Mouse (Mus musculus) brown adipose tissue, adult 24 weeks (tissue): Measurements from ENCODE around the gene Gm10100. TPM values are rescaled to one million over a fixed set of nuclear protein-coding genes. Genes with fewer than 3 reads are reported as not detected.
"Not testable (repeated sequence)": the region's sequence is repeated elsewhere in the genome, so short reads cannot be mapped to it uniquely, and the experiment has no call there.

Experiments used
- H3K27ac ChIP-seq: fragments of 200-500 bp; replicated peaks from 2 replicates; pipeline ENCODE4 v1.5.1; 2012; ENCODE audit warnings: low read depth, mild to moderate bottlenecking, low read length
- H3K4me1 ChIP-seq: fragments of 200-500 bp; 2 replicates; pipeline ENCODE4 v1.6.1; 2012; ENCODE audit warnings: low read length, mixed read lengths; ENCODE audit not compliant: control insufficient read depth, insufficient read depth, insufficient read length
- H3K4me3 ChIP-seq: fragments of 200-500 bp; 2 replicates; pipeline ENCODE4 v1.5.1; 2012; ENCODE audit warnings: low read depth, mild to moderate bottlenecking, low read length, moderate library complexity; ENCODE audit not compliant: insufficient read depth
- polyA plus RNA-seq: library from polyadenylated mRNA; stranded (reverse); fragments of >200 nt; gene quantifications from 2 replicates; pipeline ENCODE4 v1.2.4, GENCODE M21; 2012; ENCODE audit not compliant: missing spikeins, insufficient read depth, insufficient read length

Gm10100 gene
- polyA plus RNA-seq, result not detected in 2 replicates

GRCm38 (mm10) chr10:77726186-77726585, at the start of gene Gm10100:
Gm10100 (plus strand) TSS chr10:77726486.
- Histone ChIP-seq H3K27ac (no peak within 1 kb of the TSS), H3K4me3 (no peak within 1 kb of the TSS), H3K4me1 (no peaks in the 10 kb centered on the region)

DNA sequence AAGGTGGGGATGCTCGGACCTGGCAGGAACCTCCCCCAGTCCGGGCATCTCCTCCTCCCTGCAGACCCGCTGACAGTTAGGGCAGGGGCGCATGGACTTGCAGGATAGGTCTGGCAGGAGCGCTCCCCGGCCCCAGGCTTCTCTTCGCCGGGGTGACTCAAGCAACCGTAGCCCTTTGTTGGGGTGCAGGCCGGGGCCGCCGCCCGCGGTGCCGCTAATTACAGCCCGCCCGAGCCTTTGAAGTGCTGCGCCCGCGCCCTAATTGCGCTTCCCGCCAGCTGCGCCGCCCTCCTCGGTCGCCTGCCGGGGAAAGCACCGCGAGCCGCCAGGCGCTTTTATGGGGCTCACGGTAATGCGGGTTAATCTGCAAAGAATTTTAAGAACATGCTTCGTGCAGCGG, 48.7 kb upstream of the Gm10100 start:
- Histone ChIP-seq H3K4me3 (no peak overlapping the region), H3K4me1 (no peaks in the 10 kb centered on the region), H3K27ac (no peak overlapping the region)

DNA sequence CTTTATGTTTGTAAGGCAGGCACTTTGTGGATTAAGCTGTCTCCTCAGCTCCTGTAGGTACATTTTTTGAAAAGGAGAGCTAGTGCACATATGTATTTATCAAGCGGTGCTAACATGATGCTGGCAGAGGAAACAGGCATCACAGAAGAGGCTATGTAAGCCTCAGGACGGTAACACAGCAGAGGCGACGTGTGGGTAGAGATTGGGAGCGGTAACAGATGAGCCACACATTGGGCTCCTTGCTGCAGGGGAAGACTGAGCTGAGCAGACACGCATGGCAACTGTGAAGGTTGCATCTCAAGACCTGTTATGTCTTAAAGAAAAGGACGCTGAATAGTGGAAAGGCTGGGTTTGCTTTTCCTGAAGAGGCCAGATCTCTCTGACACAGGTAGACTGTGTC, 43.3 kb upstream of the Gm10100 start:
- Histone ChIP-seq H3K27ac (no peak overlapping the region), H3K4me3 (no peak overlapping the region), H3K4me1 (no peaks in the 10 kb centered on the region)

- H3K4me1 ChIP-seq, result no peaks in the 10 kb centered on the region
- no peak overlapping the region for H3K27ac ChIP-seq
- H3K4me3 ChIP-seq, result no peak overlapping the region
Observed at GRCm38 (mm10) chr10:77684181-77684580, 42.1 kb upstream of the Gm10100 start.

DNA sequence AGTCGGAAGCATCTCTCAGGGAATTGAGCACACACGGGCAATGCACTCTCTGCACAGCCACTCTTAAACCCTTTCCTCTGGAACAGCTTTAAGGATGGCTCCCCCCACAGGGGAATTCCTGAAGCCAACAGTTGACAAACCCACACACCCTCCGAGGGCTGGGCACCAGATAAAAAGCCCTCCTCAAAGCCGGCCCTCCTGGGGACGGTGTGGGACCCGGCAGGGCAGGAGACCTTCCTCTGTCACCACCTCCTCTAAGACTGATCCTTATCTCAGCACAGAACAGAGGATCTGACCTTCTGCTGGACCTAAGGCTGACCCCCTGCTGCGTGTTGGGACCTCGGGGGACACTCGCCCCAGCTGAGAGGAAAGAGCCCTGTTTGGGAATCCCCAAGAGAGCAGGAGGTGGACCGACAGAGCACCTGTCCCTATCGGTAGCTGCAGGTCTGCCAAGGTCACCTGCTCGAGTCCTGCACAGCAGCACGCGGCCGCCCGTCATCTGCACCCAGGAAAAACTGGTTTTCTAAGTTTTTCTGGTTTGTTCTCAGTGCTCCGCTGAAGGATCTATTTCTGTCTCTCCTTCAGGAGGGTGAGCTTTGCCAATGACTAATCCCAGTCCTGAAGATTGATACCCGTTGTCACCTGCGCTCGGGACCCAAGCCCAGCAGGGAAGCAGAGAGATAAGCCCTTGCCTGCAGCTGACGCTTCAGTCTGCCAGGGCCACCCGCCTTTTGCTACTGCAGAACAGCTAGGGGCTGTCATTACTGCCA, 40.2 kb upstream of the Gm10100 start, which contains the start of gene Tspear:
Gene Tspear, plus strand, starts transcription at position 675 of the 770 bp plus-strand sequence.
- H3K27ac ChIP-seq, result no peak within 1 kb of the TSS
- H3K4me3 ChIP-seq, result no peak within 1 kb of the TSS

GRCm38 (mm10) chr10:77687021-77687420, 39.3 kb upstream of the Gm10100 start:
- Histone ChIP-seq H3K4me3 (no peak overlapping the region), H3K4me1 (no peaks in the 10 kb centered on the region), H3K27ac (no peak overlapping the region)

More for the DNA sequence above, 40.2 kb upstream of the Gm10100 start, which contains the start of gene Tspear:
- H3K4me1 ChIP-seq, result no peaks in the 10 kb centered on the region

DNA sequence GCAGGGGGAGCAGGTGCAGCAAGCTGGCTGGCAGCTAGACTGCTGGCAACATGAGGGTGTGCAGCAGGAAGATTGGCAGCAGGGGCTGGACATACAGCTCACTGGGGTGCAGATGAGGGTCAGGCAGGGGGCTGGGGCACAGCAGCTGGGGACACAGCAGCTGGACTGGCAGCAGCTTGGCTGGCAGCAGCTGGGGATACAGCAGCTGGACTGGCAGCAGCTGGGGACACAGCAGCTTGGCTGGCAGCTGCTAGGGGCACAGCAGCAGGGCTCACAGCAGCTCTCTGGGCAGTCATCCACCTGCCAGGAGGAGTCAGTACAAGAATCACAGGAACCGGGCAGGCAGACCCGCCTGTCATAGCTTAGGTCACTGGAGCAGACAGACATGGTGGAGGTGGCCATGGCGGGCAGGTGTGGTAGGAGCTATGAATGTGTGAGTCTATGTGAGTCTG, 35.9 kb upstream of the Gm10100 start, which contains the start of gene Gm19402:
Gene Gm19402, minus strand, starts transcription at position 402 of the 452 bp plus-strand sequence.
- not testable (repeated sequence) for H3K27ac ChIP-seq, H3K4me1 ChIP-seq

DNA sequence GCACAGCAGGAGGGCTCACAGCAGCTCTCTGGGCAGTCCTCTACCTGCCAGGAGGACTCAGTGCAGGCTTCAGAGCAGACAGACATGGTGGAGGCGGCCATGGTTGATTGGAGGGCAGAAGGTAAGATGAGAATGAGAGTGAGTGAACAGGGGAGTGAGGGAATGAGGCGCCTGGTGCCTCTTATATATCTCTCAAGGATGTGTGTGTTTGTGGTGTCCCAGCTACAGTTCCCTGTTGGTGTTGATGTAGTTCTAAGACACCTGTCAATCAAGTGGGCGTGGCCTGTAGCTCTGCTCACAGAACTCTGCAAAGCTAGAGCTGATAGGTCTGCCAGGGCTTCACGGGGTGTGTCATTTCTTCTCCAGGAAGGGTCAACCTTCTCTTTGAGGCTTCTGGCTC, 29.2 kb upstream of the Gm10100 start, which contains the start of gene Gm9508:
Gene Gm9508, minus strand, starts transcription at position 101 of the 400 bp plus-strand sequence.
- H3K4me3 ChIP-seq, result no peak within 1 kb of the TSS
- no peaks in the 10 kb centered on the region for H3K4me1 ChIP-seq
- H3K27ac ChIP-seq, result no peak within 1 kb of the TSS

More for the DNA sequence above, 35.9 kb upstream of the Gm10100 start, which contains the start of gene Gm19402:
- H3K4me3 ChIP-seq, result not testable (repeated sequence)

DNA sequence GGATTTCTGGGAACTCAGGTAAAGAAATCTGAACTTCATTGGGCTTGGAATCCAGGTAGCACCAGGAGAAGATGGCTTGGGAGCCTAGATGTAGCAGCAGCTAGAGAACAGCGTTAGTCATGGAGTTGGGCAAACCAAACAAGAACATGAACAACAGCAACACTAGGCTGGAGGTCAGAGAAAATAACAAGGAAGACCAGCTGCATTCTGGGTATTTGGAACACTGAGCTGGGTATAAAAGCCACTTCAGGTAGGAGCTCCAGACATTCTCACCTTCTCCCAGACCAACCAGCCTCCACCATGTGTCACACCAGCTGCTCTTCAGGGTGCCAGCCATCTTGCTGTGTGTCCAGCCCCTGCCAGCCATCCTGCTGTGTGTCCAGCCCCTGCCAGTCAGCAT, 20.0 kb upstream of the Gm10100 start, which contains the start of gene Gm10272:
Gene Gm10272, plus strand, starts transcription at position 301 of the 400 bp plus-strand sequence.
- no peaks in the 10 kb centered on the region for H3K4me1 ChIP-seq

GRCm38 (mm10) chr10:77709831-77710230, 16.5 kb upstream of the Gm10100 start:
- H3K27ac ChIP-seq, result no peak overlapping the region
- no peak overlapping the region for H3K4me3 ChIP-seq

More for the DNA sequence above, 20.0 kb upstream of the Gm10100 start, which contains the start of gene Gm10272:
- H3K27ac ChIP-seq, result no peak within 1 kb of the TSS
- H3K4me3 ChIP-seq, result no peak within 1 kb of the TSS

GRCm38 (mm10) chr10:77711157-77711556, 15.1 kb upstream of the Gm10100 start, which contains the start of gene Gm10024:
Gm10024 (plus strand) TSS chr10:77711457.
- not testable (repeated sequence) for H3K4me3 ChIP-seq, H3K4me1 ChIP-seq, H3K27ac ChIP-seq

More at GRCm38 (mm10) chr10:77709831-77710230, 16.5 kb upstream of the Gm10100 start:
- no peaks in the 10 kb centered on the region for H3K4me1 ChIP-seq

DNA sequence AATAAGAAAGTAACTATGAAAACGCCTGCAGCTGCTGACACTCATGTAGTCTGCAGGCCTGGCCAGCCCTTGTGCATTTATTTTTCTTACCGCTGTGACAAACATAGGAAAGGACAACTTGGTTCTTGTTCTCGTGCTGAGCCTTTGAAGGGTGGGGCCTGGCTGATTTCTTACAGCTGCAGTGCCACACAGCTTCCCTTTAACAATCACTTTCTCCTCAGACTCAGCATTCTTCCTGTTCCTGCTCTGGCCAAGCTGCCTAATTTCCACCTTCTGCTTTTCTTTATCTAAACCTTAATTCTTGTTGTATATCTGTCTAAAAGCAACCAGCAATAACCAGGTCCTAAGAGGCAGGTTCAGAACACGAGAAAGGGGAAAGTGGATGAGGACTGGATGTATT, 12.6 kb upstream of the Gm10100 start:
- no peaks in the 10 kb centered on the region for H3K4me1 ChIP-seq
- H3K27ac ChIP-seq, result no peak overlapping the region; the same call in 1 of the 2 replicates
- no peak overlapping the region for H3K4me3 ChIP-seq

GRCm38 (mm10) chr10:77715507-77715906, 10.8 kb upstream of the Gm10100 start, which contains the start of gene Gm10142:
Gm10142 (plus strand) TSS chr10:77715807.
- Histone ChIP-seq H3K27ac (no peak within 1 kb of the TSS), H3K4me3 (no peak within 1 kb of the TSS), H3K4me1 (no peaks in the 10 kb centered on the region)

GRCm38 (mm10) chr10:77720299-77720698, 6.0 kb upstream of the Gm10100 start, which contains the start of gene Krtap12-1:
Krtap12-1 (plus strand) TSS chr10:77720599.
- not testable (repeated sequence) for H3K4me1 ChIP-seq, H3K4me3 ChIP-seq, H3K27ac ChIP-seq

GRCm38 (mm10) chr10:77724855-77725254, 1.4 kb upstream of the Gm10100 start:
- no peak overlapping the region for H3K4me3 ChIP-seq
- H3K27ac ChIP-seq, result no peak overlapping the region
- H3K4me1 ChIP-seq, result no peaks in the 10 kb centered on the region
